Mouse (Mus musculus) forebrain, embryonic 16.5 days (tissue): ENCODE measurements around the gene Arpp21. TPM values are rescaled to one million over a fixed set of nuclear protein-coding genes. Genes with fewer than 3 reads are reported as not detected.

Source experiments
- ATAC-seq: fragments of 200-750 bp; cut with Nextera tagmentation; 2 replicates; pipeline ENCODE4 v1.8.0; 2017; ENCODE audit warnings: mild to moderate bottlenecking, moderate library complexity
- H3K27ac ChIP-seq: fragments of 300-500 bp; sonication (generic); 2 replicates; pipeline ENCODE4 v1.5.1; 2014; ENCODE audit warnings: low read length, control low read depth
- H3K27me3 ChIP-seq: fragments of 300-500 bp; sonication (generic); replicated peaks from 2 replicates; pipeline ENCODE4 v1.6.1; 2014; ENCODE audit warnings: low read length; ENCODE audit not compliant: control insufficient read depth, insufficient read depth
- H3K36me3 ChIP-seq: fragments of 300-500 bp; sonication (generic); 2 replicates; pipeline ENCODE4 v1.6.1; 2014; ENCODE audit not compliant: control insufficient read depth, insufficient read depth
- H3K4me1 ChIP-seq: fragments of 300-500 bp; sonication (generic); replicated peaks from 2 replicates; pipeline ENCODE4 v1.6.1; 2014; ENCODE audit warnings: low read length; ENCODE audit not compliant: control insufficient read depth, insufficient read depth
- H3K4me2 ChIP-seq: fragments of 300-500 bp; sonication (generic); 2 replicates; pipeline ENCODE4 v1.6.1; 2014; ENCODE audit warnings: mild to moderate bottlenecking, low read length, control low read depth
- H3K4me3 ChIP-seq: fragments of 300-500 bp; sonication (generic); replicated peaks from 2 replicates; pipeline ENCODE4 v1.5.1; 2014; ENCODE audit warnings: mild to moderate bottlenecking, low read length, control low read depth
- H3K9ac ChIP-seq: fragments of 300-500 bp; sonication (generic); replicated peaks from 2 replicates; pipeline ENCODE4 v1.6.1; 2014; ENCODE audit warnings: low read depth, low read length, control low read depth
- H3K9me3 ChIP-seq: fragments of 300-500 bp; sonication (generic); 2 replicates; pipeline ENCODE4 v1.6.1; 2016; ENCODE audit warnings: low read length; ENCODE audit not compliant: control insufficient read depth
- WGBS: fragments of 180-500 bp; shearing (Covaris S2); extraction: QIAGEN DNeasy Blood & Tissue Kit; methylation state at CpG from one replicate; pipeline ENCODE4 v1.1.7; 2014; 5-methylcytosine and 5-hydroxymethylcytosine counted together
- polyA plus RNA-seq: library from polyadenylated mRNA; unstranded; fragments of >200 nt; fragmentation: Nextera tagmentation; extraction: Ambion mirVana; gene quantifications from 2 replicates; pipeline ENCODE4 v1.2.1, GENCODE M21; 2015

The Arpp21 gene
- polyA plus RNA-seq, 1 experiment from 2014 or later, result 115 TPM

DNA sequence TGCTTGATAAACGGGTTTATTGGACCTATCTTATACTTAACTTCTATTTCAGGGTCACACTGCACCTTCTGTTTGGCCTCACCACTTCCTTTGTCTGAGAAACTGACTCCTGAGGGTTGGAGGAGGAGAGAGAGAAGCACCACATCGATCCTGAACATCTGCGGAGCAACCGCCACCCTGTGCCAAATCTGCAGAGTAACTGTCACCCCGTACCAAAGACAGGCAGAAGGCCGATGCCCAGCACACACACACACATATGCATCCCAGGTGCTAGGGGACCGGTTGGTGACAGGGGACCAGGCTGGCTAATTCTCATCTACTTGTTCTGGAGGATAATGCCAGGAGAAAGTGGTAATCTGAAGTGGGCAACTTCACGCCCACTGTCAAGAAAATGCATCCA is 16.4 kb downstream of the Arpp21 start:
- WGBS, result 80% methylated on average over 8 of the region's 8 CpGs
- H3K4me3 ChIP-seq, result no peak overlapping the region

DNA sequence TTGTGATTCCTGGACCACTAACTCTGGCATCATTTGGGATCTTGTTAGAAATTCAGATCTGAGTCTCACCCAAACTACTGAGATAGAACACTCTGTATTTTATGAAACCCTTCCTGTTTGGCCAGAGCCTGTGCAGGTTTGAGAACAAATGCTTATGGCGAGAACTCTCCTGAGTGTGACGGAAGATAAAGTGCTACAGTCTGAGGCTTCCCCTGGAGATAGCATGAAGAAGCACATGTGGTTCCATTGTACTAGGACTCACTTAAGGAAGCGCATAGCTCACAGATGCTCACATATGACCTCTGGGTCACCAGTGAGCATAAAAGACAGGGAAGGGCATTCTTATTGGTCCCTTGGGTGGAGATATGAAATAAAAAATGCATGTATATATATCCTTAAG is 17.5 kb downstream of the Arpp21 start:
- Histone ChIP-seq H3K27ac (no peak overlapping the region), H3K4me1 (peaks cover 2% of the 10 kb centered on the region; the same call in 1 of the 2 replicates), H3K36me3 (peaks cover under 1% of the 10 kb centered on the region; the same call in 1 of the 2 replicates), H3K4me3 (no peak overlapping the region), H3K9me3 (no peaks in the 10 kb centered on the region), H3K27me3 (no peaks in the 10 kb centered on the region), H3K9ac (no peak overlapping the region), H3K4me2 (no peak overlapping the region)
- WGBS, result 87% methylated on average over 3 of the region's 3 CpGs
- no peak for ATAC-seq

More for the DNA sequence above, 16.4 kb downstream of the Arpp21 start:
- no peak overlapping the region for H3K9ac ChIP-seq
- no peaks in the 10 kb centered on the region for H3K27me3 ChIP-seq
- ATAC-seq, result no peak
- no peaks in the 10 kb centered on the region for H3K9me3 ChIP-seq
- peaks cover 2% of the 10 kb centered on the region; the same call in 1 of the 2 replicates for H3K36me3 ChIP-seq
- H3K4me1 ChIP-seq, result no peaks in the 10 kb centered on the region; the same call in 1 of the 2 replicates
- no peak overlapping the region for H3K27ac ChIP-seq
- H3K4me2 ChIP-seq, result no peak overlapping the region

DNA sequence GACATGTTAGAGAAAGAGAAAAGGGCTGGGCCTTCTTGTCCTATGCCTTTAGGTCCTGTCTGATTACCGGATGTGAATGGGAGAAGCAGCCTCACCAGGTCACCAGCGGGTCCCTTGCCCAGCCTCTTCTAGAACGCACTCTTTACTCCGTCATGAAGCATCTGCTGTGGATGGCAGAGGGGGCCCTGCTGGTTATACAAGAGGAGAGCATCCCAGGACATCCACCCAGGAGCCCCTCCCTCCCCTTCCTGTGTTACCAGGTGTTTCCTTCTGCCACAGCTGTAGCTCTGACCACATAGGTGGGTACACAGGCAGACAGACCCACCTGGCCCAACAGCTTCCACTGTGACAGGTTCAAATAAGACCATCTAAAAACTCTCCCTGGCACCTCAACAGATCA is 18.6 kb downstream of the Arpp21 start:
- H3K36me3 ChIP-seq, result no peaks in the 10 kb centered on the region
- H3K9me3 ChIP-seq, result no peaks in the 10 kb centered on the region
- H3K27ac ChIP-seq, result no peak overlapping the region
- H3K4me1 ChIP-seq, result peaks cover 2% of the 10 kb centered on the region; the same call in 1 of the 2 replicates
- ATAC-seq, result no peak
- WGBS, result 89% methylated on average over 4 of the region's 4 CpGs
- no peak overlapping the region for H3K4me3 ChIP-seq
- no peak overlapping the region for H3K9ac ChIP-seq
- H3K27me3 ChIP-seq, result no peaks in the 10 kb centered on the region
- no peak overlapping the region for H3K4me2 ChIP-seq

DNA sequence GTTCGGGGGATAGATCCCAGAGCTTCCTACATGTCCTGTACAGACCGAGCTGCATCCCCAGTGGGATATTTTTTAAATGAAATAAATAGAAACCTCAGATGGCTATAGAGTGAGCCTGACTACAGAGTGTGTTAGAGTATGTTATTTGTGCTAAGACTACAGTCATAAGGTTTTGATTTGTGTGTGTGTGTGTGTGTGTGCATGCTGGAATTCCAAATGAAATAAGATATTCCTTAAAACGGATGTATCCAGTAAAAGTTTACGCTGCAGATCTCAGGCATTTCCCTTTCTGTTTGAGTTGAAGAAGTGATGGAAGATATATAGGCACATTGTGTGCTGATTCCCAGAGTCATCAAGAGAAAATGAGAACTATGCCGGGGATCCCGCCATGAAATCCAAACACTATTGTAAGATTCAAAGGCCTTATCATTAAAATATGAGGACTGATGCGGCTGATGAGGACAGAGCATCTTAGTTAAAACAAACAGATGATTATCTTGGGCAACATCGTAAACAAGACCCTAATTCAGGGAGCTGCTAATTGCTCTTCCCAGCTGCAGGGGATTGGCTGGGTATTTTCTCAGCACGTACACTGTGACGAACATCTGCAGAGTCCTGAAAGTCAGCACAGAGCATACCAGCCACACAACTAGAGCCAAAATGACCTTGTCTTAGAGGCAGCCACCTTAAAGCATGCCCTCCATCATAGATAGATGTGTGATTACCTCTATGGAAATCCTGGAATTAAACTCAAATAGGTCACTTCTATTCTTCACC is 20.5 kb downstream of the Arpp21 start:
- no peak overlapping the region for H3K9ac ChIP-seq
- ATAC-seq, result peak; percentile 79
- no peaks in the 10 kb centered on the region for H3K27me3 ChIP-seq
- H3K4me3 ChIP-seq, result no peak overlapping the region
- no peak overlapping the region for H3K27ac ChIP-seq
- no peaks in the 10 kb centered on the region for H3K9me3 ChIP-seq
- H3K4me1 ChIP-seq, result peaks cover 2% of the 10 kb centered on the region; the same call in 1 of the 2 replicates
- H3K4me2 ChIP-seq, result no peak overlapping the region
- H3K36me3 ChIP-seq, result no peaks in the 10 kb centered on the region
- WGBS, result 58% methylated on average over 10 of the region's 10 CpGs

DNA sequence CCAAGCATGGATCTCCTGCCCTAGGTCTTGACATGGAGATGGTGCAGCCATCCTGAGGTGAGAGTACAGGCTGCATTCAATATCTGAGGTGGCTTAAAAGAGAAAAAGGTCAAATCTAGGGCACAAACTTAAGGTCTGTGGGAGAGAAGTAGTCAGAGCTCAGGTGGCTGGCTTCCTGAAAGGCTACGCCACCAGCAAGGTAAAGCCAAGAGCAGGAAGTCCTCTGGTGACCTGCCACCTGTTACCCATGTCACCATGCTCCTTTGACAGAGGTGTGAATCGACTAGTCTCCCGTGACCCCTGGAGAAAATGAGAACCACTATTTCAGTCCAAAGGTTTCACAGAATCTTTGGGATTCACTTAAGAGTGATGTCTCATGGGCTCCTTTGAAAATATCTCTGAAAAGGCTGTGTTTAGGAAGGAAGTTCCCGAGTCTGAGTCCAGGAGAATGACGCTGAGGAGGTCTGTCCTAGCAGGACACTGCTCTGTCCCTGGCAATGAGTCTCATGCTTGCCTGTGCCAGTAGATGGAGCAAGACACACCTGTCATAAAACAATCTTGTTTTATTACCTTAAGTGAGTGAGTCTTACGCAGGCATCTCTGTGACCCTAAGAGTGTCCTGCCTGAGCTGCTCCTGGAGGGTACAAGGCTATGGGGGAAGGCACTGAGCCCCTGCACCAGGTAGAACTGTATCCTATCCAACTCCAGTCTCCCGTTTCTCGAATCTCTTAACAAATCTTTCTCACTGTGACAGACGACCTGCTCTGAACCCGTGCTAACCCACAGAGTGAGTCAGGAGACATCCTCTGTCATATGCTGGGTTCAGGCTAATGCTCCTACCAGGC is 22.1 kb downstream of the Arpp21 start:
- Histone ChIP-seq H3K27me3 (no peaks in the 10 kb centered on the region), H3K36me3 (no peaks in the 10 kb centered on the region), H3K27ac (no peak overlapping the region), H3K4me1 (peaks cover 2% of the 10 kb centered on the region; the same call in 1 of the 2 replicates), H3K4me3 (no peak overlapping the region), H3K9ac (no peak overlapping the region), H3K9me3 (no peaks in the 10 kb centered on the region), H3K4me2 (no peak overlapping the region)
- no peak for ATAC-seq
- 73% methylated on average over 10 of the region's 10 CpGs for WGBS

DNA sequence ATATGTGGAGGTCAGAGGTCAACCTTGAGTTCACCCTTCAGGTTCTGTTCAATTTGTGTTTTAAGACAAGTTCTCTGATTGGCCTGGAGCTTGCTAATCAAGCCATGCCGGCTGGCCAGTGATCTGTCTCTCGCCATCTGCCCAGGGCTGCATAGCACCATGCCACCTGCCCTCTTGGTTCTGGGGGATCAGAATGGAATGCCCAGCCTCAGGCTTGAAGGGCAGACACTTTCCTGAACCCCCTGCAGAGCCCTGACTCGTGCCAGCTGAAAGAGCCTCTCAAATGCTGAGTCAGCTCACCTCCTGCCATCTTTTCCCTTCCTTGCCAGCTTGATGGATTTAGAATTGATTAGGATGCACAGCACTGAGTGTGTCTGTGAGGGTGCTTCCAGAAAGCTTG is 25.9 kb downstream of the Arpp21 start:
- Histone ChIP-seq H3K36me3 (no peaks in the 10 kb centered on the region), H3K9me3 (no peaks in the 10 kb centered on the region), H3K9ac (no peak overlapping the region), H3K27me3 (no peaks in the 10 kb centered on the region), H3K4me2 (no peak overlapping the region), H3K4me3 (no peak overlapping the region), H3K4me1 (peaks cover 11% of the 10 kb centered on the region), H3K27ac (no peak overlapping the region)
- no peak for ATAC-seq
- 65% methylated on average over 3 of the region's 3 CpGs for WGBS

DNA sequence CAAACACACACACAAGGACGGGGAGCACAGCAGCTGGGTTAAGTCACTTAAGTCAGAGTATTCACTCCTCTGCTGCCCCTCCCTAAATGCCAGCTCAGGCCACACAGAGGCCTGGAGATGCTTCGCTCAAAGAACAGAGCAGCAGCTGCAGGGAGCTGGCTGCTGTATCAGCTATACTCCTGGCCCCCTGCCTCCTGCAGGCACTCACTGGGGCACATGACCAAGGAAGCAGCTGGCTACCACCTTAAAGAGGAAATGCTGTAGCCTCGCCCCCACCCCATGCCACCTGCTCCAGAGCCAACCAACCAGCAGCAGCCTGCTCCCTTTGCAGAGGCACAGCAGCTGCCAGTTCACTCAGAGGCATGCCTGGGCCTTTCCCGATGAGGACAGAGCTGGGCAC is 28.0 kb downstream of the Arpp21 start:
- Histone ChIP-seq H3K4me3 (no peak overlapping the region), H3K9me3 (no peaks in the 10 kb centered on the region), H3K36me3 (no peaks in the 10 kb centered on the region), H3K27ac (no peak overlapping the region), H3K27me3 (no peaks in the 10 kb centered on the region), H3K4me1 (peaks cover 9% of the 10 kb centered on the region), H3K9ac (no peak overlapping the region), H3K4me2 (no peak overlapping the region)
- ATAC-seq, result peak; percentile 95
- 13% methylated on average over 4 of the region's 4 CpGs for WGBS

DNA sequence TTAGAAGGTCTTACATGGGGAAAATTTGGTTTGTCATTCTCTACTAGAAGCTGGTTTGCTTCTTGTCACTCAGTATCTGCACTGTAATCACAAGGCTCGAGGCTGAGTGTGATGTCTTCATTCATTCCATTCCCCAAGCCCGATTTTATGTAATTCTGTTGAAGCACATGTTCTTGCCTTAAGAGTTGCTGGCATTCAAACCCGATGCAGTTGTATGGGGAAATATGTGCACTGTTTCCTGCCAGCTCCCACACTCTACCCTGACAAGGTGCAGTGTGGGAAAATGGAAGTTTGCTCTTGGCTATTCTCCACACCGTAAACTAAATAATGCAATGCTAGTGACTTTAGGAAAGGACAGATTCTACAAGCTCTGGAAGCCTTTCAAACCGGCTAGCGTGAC is 37.4 kb downstream of the Arpp21 start:
- Histone ChIP-seq H3K36me3 (no peaks in the 10 kb centered on the region), H3K4me3 (no peak overlapping the region), H3K9ac (no peak overlapping the region), H3K27ac (no peak overlapping the region), H3K27me3 (no peaks in the 10 kb centered on the region), H3K4me2 (no peak overlapping the region), H3K4me1 (peaks cover 6% of the 10 kb centered on the region; the same call in 1 of the 2 replicates), H3K9me3 (no peaks in the 10 kb centered on the region)
- ATAC-seq, result no peak
- 70% methylated on average over 6 of the region's 6 CpGs for WGBS

DNA sequence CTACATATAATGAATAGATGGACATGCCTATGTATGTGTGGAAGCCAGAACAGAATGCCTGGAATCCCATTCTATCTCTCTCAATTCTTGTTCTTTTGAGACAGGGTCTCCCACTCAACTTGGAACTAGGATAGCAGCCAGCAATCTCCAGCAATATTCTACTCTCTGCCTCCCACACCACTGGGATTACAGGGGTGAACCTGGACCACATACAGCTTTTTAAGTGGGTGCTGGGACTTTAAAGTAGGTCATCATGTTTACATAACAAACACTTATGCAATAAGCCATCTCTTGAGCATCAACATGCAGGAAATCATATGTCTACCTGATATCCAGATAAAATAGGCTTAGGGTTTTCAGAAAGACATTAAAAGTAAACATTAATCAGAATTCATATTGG is 41.7 kb downstream of the Arpp21 start:
- Histone ChIP-seq H3K9me3 (no peaks in the 10 kb centered on the region), H3K27me3 (no peaks in the 10 kb centered on the region), H3K36me3 (no peaks in the 10 kb centered on the region), H3K9ac (no peak overlapping the region), H3K27ac (no peak overlapping the region), H3K4me2 (no peak overlapping the region), H3K4me1 (peaks cover 11% of the 10 kb centered on the region), H3K4me3 (no peak overlapping the region)
- ATAC-seq, result no peak
